Mouse (Mus musculus): ENCODE measurements around the gene Samd8. TPM values are rescaled to one million over a fixed set of nuclear protein-coding genes. Genes with fewer than 3 reads are reported as not detected.

The Samd8 gene
- polyA plus RNA-seq, 1 experiment from 2014 or later, result 13.1 TPM

- Histone ChIP-seq H3K27ac (ENCODE audit: low read depth, low read length) (no peak overlapping the region), H3K36me3 (ENCODE audit: control insufficient read depth, insufficient read depth, low read length) (peaks cover 9% of the 10 kb centered on the region; the same call in 1 of the 2 replicates), H3K4me3 (ENCODE audit: low read depth, low read length) (no peak overlapping the region), H3K27me3 (ENCODE audit: control insufficient read depth, insufficient read depth, low read length) (no peaks in the 10 kb centered on the region), H3K4me1 (ENCODE audit: control insufficient read depth, insufficient read depth, low read length) (no peaks in the 10 kb centered on the region), H3K9ac (ENCODE audit: low read length) (no peak overlapping the region), H3K9me3 (ENCODE audit: control insufficient read depth, low read length) (no peaks in the 10 kb centered on the region), H3K4me2 (no peak overlapping the region)
- DNase-seq (ENCODE audit: low spot score, missing footprints) (no peak), ATAC-seq (ENCODE audit: low FRiP score) (no peak)
- WGBS, result 95% methylated on average over 4 of the region's 4 CpGs
These were observed 25.9 kb downstream of the Samd8 start for GRCm38 (mm10) chr14:21776201-21776600.

DNA sequence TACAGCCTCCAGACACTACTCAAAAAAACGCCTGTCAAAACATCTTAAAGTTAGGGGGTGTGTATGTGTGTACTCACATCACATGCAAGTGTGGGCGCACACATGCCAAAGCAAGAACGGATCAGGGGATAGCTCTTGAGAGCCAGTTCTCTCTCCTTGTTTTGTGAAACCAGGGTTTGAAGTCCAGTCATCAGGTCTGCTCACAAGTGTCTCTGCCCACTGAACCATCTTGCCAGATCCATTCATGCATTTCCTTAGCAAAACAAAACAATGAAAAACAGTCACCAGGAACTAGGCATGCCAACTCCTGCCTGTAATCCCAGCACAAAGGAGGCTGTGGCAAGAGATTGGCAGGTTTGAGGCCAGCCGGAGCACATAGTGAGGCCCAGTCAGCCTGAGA is 36.2 kb downstream of the Samd8 start:
- no peak overlapping the region for H3K9ac ChIP-seq (ENCODE audit: low read length)
- ATAC-seq (ENCODE audit: low FRiP score) (no peak), DNase-seq (ENCODE audit: low spot score, missing footprints) (no peak)
- H3K4me3 ChIP-seq (ENCODE audit: low read depth, low read length), result no peak overlapping the region
- H3K9me3 ChIP-seq (ENCODE audit: control insufficient read depth, low read length), result no peaks in the 10 kb centered on the region
- no peaks in the 10 kb centered on the region for H3K4me1 ChIP-seq (ENCODE audit: control insufficient read depth, insufficient read depth, low read length)
- no peaks in the 10 kb centered on the region for H3K27me3 ChIP-seq (ENCODE audit: control insufficient read depth, insufficient read depth, low read length)
- no peak overlapping the region for H3K27ac ChIP-seq (ENCODE audit: low read depth, low read length)
- H3K36me3 ChIP-seq (ENCODE audit: control insufficient read depth, insufficient read depth, low read length), result no peaks in the 10 kb centered on the region; the same call in 1 of the 2 replicates
- H3K4me2 ChIP-seq, result no peak overlapping the region
- 61% methylated on average over 4 of the region's 4 CpGs for WGBS

DNA sequence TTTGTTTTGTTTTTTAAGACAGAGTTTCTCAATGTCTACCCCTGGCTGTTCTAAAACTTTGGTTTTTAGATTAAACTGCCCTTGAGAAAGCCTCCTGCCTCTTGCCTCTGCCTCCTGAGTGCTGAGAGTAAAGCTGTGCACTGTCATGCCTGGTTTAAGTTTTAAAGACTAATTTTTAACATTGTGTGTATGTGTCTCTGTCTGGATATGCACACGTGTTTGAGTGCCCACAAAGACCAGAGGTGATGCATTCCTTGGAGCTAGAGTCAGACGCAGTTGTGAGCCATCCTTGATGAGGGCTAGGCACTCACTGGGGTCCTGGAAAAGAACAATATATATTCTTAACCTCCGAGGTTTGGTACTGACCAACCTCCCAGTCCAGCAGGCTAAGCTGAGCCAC is 37.0 kb downstream of the Samd8 start:
- Histone ChIP-seq H3K9ac (ENCODE audit: low read length) (no peak overlapping the region), H3K36me3 (ENCODE audit: control insufficient read depth, insufficient read depth, low read length) (no peaks in the 10 kb centered on the region; the same call in 1 of the 2 replicates), H3K4me2 (no peak overlapping the region), H3K4me1 (ENCODE audit: control insufficient read depth, insufficient read depth, low read length) (no peaks in the 10 kb centered on the region), H3K9me3 (ENCODE audit: control insufficient read depth, low read length) (no peaks in the 10 kb centered on the region), H3K27ac (ENCODE audit: low read depth, low read length) (no peak overlapping the region), H3K27me3 (ENCODE audit: control insufficient read depth, insufficient read depth, low read length) (no peaks in the 10 kb centered on the region), H3K4me3 (ENCODE audit: low read depth, low read length) (no peak overlapping the region)
- 80% methylated on average over 3 of the region's 3 CpGs for WGBS
- no peak for ATAC-seq (ENCODE audit: low FRiP score)
- DNase-seq (ENCODE audit: low spot score, missing footprints), result no peak

DNA sequence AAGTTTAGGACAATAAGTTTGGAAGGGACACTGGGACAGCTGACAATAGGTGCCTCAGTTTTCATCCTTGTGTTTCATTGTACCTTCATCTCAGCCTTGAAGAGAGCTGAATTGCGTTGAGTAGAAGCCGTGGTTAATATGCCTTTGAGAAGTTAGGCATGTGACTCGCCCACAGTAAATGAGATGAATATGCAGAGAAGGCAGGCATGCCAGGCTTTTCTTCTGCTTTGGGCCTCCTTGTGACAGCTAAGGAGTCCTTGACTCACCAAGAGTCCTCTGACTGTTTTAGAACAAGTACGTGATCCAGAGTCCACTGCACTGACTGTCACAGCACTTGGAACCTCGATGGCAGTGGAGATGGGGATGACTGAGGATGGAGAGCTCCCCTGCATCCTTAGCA is 37.8 kb downstream of the Samd8 start:
- DNase-seq (ENCODE audit: low spot score, missing footprints) (no peak), ATAC-seq (ENCODE audit: low FRiP score) (no peak)
- Histone ChIP-seq H3K4me1 (ENCODE audit: control insufficient read depth, insufficient read depth, low read length) (no peaks in the 10 kb centered on the region), H3K36me3 (ENCODE audit: control insufficient read depth, insufficient read depth, low read length) (no peaks in the 10 kb centered on the region; the same call in 1 of the 2 replicates), H3K9me3 (ENCODE audit: control insufficient read depth, low read length) (no peaks in the 10 kb centered on the region), H3K4me3 (ENCODE audit: low read depth, low read length) (no peak overlapping the region), H3K27me3 (ENCODE audit: control insufficient read depth, insufficient read depth, low read length) (no peaks in the 10 kb centered on the region), H3K9ac (ENCODE audit: low read length) (no peak overlapping the region), H3K4me2 (no peak overlapping the region), H3K27ac (ENCODE audit: low read depth, low read length) (no peak overlapping the region)
- WGBS, result 93% methylated on average over 5 of the region's 5 CpGs

GRCm38 (mm10) chr14:21790585-21791251 is 40.4 kb downstream of the Samd8 start:
- Histone ChIP-seq H3K27me3 (ENCODE audit: control insufficient read depth, insufficient read depth, low read length) (no peaks in the 10 kb centered on the region), H3K4me2 (no peak overlapping the region), H3K4me1 (ENCODE audit: control insufficient read depth, insufficient read depth, low read length) (no peaks in the 10 kb centered on the region), H3K27ac (ENCODE audit: low read depth, low read length) (no peak overlapping the region), H3K9me3 (ENCODE audit: control insufficient read depth, low read length) (no peaks in the 10 kb centered on the region), H3K9ac (ENCODE audit: low read length) (no peak overlapping the region), H3K4me3 (ENCODE audit: low read depth, low read length) (no peak overlapping the region), H3K36me3 (ENCODE audit: control insufficient read depth, insufficient read depth, low read length) (peaks cover 2% of the 10 kb centered on the region; the same call in 1 of the 2 replicates)
- DNase-seq (ENCODE audit: low spot score, missing footprints) (no peak), ATAC-seq (ENCODE audit: low FRiP score) (no peak)
- WGBS, result 92% methylated on average over 9 of the region's 9 CpGs

- Histone ChIP-seq H3K27ac (ENCODE audit: low read depth, low read length) (no peak overlapping the region), H3K36me3 (ENCODE audit: control insufficient read depth, insufficient read depth, low read length) (peaks cover 2% of the 10 kb centered on the region; the same call in 1 of the 2 replicates), H3K4me1 (ENCODE audit: control insufficient read depth, insufficient read depth, low read length) (no peaks in the 10 kb centered on the region), H3K9ac (ENCODE audit: low read length) (no peak overlapping the region), H3K4me3 (ENCODE audit: low read depth, low read length) (no peak overlapping the region), H3K4me2 (no peak overlapping the region), H3K27me3 (ENCODE audit: control insufficient read depth, insufficient read depth, low read length) (no peaks in the 10 kb centered on the region), H3K9me3 (ENCODE audit: control insufficient read depth, low read length) (no peaks in the 10 kb centered on the region)
- no peak for ATAC-seq (ENCODE audit: low FRiP score)
- WGBS, result 93% methylated on average over 4 of the region's 4 CpGs
- no peak for DNase-seq (ENCODE audit: low spot score, missing footprints)
These were observed 41.4 kb downstream of the Samd8 start for GRCm38 (mm10) chr14:21791722-21792121.

DNA sequence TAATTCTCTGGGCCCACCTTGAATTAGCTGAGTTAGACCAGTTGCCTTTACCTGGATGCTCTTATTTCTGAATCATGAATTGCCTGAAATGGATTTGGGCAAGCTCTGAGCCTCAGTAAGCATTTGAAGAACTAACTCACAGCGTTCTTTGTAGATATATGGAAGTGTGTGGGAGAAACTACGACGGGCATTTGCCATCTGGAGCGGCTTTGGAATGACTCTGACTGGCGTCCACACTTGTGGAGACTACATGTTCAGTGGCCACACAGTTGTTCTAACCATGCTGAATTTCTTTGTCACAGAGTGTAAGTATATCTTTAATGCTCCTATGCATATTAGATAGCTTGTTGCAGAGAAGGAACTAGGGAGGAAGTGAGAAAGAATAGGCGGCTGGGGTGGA is 41.9 kb downstream of the Samd8 start:
- ATAC-seq (ENCODE audit: low FRiP score), result no peak
- Histone ChIP-seq H3K4me3 (ENCODE audit: low read depth, low read length) (no peak overlapping the region), H3K27ac (ENCODE audit: low read depth, low read length) (no peak overlapping the region), H3K4me1 (ENCODE audit: control insufficient read depth, insufficient read depth, low read length) (no peaks in the 10 kb centered on the region), H3K4me2 (no peak overlapping the region), H3K27me3 (ENCODE audit: control insufficient read depth, insufficient read depth, low read length) (no peaks in the 10 kb centered on the region), H3K9ac (ENCODE audit: low read length) (no peak overlapping the region), H3K36me3 (ENCODE audit: control insufficient read depth, insufficient read depth, low read length) (peaks cover 2% of the 10 kb centered on the region; the same call in 1 of the 2 replicates), H3K9me3 (ENCODE audit: control insufficient read depth, low read length) (no peaks in the 10 kb centered on the region)
- WGBS, result 96% methylated on average over 6 of the region's 6 CpGs
- no peak for DNase-seq (ENCODE audit: low spot score, missing footprints)

DNA sequence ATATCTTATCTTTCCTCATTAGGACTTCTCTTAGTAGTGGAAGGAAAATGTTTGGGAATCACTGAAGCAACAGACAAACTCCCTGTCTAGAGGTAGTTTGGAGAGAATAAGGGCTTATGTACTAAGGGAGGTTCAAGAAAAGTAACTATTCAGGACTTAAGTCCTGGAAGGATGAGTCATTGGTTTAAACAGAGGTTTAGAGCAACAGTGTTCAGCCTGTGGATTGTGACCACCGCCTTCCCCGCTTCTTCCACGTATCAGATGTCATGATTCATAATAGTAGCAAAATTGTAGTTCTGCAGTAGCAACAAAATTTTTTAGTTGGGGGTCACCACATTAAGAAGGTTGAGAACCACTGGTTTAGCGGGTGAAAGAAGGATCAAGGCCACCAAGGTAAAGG is 50.3 kb downstream of the Samd8 start:
- Histone ChIP-seq H3K9ac (ENCODE audit: low read length) (no peak overlapping the region), H3K4me2 (no peak overlapping the region), H3K36me3 (ENCODE audit: control insufficient read depth, insufficient read depth, low read length) (no peaks in the 10 kb centered on the region), H3K4me1 (ENCODE audit: control insufficient read depth, insufficient read depth, low read length) (no peaks in the 10 kb centered on the region), H3K4me3 (ENCODE audit: low read depth, low read length) (no peak overlapping the region), H3K27me3 (ENCODE audit: control insufficient read depth, insufficient read depth, low read length) (no peaks in the 10 kb centered on the region), H3K9me3 (ENCODE audit: control insufficient read depth, low read length) (no peaks in the 10 kb centered on the region), H3K27ac (ENCODE audit: low read depth, low read length) (no peak overlapping the region)
- DNase-seq (ENCODE audit: low spot score, missing footprints) (no peak), ATAC-seq (ENCODE audit: low FRiP score) (no peak)
- 96% methylated on average over 4 of the region's 4 CpGs for WGBS

GRCm38 (mm10) chr14:21801624-21802023 is 51.3 kb downstream of the Samd8 start:
- H3K4me2 ChIP-seq, result no peak overlapping the region
- no peak overlapping the region for H3K4me3 ChIP-seq (ENCODE audit: low read depth, low read length)
- no peaks in the 10 kb centered on the region for H3K36me3 ChIP-seq (ENCODE audit: control insufficient read depth, insufficient read depth, low read length)
- no peaks in the 10 kb centered on the region for H3K27me3 ChIP-seq (ENCODE audit: control insufficient read depth, insufficient read depth, low read length)
- no peak for DNase-seq (ENCODE audit: low spot score, missing footprints)
- H3K4me1 ChIP-seq (ENCODE audit: control insufficient read depth, insufficient read depth, low read length), result no peaks in the 10 kb centered on the region
- H3K9me3 ChIP-seq (ENCODE audit: control insufficient read depth, low read length), result no peaks in the 10 kb centered on the region
- ATAC-seq (ENCODE audit: low FRiP score), result no peak
- no peak overlapping the region for H3K27ac ChIP-seq (ENCODE audit: low read depth, low read length)
- 87% methylated on average over 7 of the region's 7 CpGs for WGBS
- H3K9ac ChIP-seq (ENCODE audit: low read length), result no peak overlapping the region

Measured in midbrain, embryonic 11.5 days (tissue).